Mouse (Mus musculus) left cerebral cortex, adult 9 months (tissue): ENCODE measurements around the gene Ciao2a.
A peak's percentile ranks its signal among the peaks of the same experiment; 100 is the strongest.

Source experiments
- DNase-seq, 2 experiments: peaks; one replicate each; pipeline ENCODE4 v3.0.0; 2022; ENCODE audit warnings: low spot score in 2 of 2

Ciao2a gene

DNA sequence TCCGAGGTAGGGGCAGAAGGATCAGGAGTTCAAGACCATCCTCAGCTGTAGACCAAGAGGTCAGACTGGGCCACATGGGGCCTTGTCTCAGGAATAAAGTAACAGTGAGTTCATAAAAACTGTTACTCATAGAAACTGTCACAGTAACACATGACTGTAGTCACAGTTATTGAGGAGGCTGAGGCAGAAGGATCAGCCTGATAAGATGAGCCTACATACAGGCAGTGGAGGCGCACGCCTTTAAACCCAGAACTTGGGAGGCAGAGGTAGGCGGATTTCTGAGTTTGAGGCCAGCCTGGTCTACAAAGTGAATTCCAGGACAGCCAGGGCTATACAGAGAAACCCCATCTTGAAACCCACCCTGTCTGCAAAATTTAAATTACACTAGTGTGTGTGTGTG, 6.3 kb upstream of the Ciao2a start:
- DNase-seq, result no peak

DNA sequence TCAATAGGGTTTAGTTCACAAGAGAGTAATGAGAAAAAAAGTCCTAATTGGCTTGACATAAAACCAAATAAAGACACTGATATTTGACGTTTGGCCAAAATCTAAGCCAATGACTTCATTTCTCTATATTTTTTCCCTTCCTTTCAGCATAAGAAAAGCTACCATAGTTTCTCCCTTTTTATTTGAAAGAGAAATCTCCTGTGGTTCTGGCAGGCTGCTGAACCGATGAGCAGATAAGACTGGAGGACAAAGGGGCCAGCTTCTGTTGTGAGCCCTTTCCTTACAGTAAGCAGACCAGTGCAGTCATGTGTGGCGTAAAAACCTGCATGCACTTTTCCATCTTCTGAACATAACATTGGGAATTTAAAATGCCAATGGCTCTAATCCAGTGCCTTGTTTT, 5.5 kb upstream of the Ciao2a start:
- DNase-seq, result no peak

GRCm38 (mm10) chr9:66121421-66121820, 5.0 kb upstream of the Ciao2a start:
- no peak for DNase-seq

GRCm38 (mm10) chr9:66123648-66124047, 2.8 kb upstream of the Ciao2a start:
- no peak for DNase-seq

DNA sequence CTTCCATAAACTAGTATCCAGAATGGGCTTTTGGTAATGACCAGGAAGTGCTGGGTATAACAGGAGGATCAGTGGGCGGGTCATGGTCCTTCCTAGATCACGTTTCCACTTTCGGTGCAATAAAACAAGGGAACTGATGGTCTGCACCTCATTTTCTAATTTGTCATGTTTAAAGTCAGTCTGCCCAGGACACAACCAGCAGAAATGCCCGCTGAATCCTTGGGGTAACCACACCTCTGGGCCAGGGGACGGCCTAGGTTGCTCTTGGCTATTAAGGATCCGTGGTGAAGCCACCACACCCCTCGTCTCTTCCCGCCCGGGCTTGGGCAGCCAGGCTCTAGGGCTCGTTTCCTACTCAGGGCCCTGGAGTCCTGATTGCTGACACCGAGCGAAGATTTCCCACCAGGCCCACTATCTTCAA, 2.3 kb upstream of the Ciao2a start:
- no peak for DNase-seq

DNA sequence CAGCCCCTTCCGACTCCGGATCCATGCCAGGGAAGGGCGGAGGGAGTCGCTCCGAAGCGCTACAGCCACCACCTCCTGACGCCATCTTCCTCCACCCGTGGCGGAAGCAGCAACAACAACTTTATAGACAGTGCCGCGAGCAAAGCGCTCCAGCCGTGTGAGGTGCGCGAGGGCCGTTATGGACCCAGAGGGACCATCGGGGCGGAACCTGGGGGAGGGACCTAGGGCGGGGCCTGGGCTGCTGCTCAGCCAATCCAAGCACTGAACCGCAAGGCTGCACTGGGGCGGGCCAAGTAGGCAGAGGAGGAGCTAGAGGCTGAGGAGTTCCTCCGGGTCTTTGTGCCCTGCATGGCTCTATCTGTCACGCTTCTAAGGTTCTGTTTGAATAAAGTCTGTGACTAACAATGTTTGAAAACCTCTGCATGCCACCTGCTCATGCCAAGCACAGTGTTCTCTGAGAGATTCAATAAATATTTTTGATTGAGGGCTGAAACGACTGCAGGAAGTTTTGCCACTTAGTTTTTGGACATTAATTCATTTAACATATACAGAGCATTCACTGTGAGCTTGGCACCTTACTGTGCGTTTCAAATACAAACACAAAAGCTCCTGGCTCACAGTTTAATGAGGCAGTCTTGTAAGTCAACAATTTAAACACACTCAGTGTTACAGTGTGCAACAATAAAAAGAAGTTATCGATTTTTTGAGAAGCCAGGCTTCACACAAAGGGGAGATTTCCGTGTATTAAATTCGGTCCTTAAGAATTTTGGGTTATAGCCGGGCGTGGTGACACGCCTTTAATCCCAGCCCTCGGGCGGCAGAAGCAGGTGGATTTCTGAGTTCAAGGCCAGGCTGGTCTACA, 1.5 kb upstream of the Ciao2a start:
- peak; percentile 90 to 96 for DNase-seq

- DNase-seq, result no peak
Observed at GRCm38 (mm10) chr9:66125543-66126455, 612 bp upstream of the Ciao2a start.

DNA sequence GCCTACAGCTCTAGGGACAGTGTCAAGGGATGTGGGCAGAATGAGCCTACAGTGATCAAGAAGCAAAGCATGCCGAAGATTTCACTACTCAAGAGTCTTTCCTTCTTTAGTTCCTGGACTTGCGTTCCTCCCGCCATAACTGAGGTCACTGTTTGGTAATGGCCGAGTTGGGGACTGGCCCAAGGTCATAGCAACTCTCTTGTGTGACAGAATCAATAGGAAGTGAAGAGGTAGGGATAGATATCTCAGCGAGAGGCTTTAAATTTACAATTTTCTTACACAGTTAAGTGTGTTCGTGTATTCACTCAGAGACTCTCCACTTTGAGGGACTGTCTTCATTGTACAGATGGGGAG, 759 bp downstream of the Ciao2a start:
- no peak for DNase-seq

GRCm38 (mm10) chr9:66127884-66128283, 1.5 kb downstream of the Ciao2a start:
- no peak for DNase-seq

- DNase-seq, result no peak
Observed at GRCm38 (mm10) chr9:66131466-66131865, 5.1 kb downstream of the Ciao2a start.

DNA sequence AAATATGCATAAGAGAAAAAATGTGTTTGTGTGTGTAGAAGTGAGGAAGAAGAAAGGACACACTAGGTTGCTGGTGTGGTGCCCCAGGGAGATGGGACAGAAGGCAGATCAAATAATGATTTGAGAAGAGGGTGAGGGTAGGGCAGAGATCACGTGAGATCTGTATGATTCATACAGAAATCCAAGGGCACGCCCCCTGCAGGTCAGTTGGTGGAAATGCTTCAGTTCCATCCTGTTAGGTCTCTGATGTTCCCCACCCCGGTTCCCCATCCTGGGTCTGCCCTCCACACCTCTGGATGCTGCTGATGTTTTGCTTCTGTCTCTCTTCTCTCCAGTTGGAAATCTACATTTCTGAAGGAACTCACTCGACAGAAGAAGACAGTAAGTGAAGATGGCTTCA, 9.6 kb downstream of the Ciao2a start:
- DNase-seq, result no peak

GRCm38 (mm10) chr9:66138193-66138592, 11.8 kb downstream of the Ciao2a start:
- no peak for DNase-seq

DNA sequence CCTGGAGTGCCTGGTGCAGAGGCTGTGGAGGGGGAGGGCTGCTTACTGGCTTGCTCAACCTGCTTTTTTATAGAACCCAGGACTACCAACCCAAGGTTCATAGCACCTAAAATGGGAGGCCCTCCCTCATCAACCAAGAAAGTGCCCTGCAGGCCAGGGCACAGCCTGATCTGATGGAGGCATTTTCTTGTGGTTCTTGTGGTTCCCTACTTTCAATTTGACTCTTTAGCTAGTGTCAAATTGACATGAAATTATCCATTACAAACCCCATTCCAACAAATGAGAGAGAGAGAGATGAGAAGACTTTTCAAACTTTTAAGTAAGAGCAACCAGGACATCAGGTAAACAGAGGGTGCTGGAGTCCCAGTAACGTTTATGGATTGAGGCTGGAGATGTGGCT, 15.9 kb downstream of the Ciao2a start:
- no peak for DNase-seq

GRCm38 (mm10) chr9:66144248-66144647, 17.8 kb downstream of the Ciao2a start:
- peak in 1 of 2 experiments; percentile 84 for DNase-seq

DNA sequence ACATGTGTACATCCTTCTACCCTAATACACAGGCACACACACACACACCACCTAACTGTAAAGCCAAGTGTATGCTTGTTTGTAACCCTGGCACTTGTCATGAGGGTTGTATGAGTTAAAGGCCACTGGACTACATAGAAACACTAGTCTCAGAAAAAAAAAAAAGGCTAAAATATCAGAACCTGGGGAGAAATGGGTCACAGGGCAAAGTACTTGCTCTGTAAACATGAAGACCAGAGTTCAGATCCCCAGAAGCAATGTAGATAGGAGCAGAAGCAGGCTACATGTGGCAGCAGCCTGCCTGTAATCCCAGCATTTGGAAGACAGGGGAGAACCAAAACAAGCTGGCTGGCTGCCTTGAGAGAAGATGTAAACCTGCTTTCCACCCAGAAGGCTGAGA, 19.7 kb downstream of the Ciao2a start:
- no peak for DNase-seq

GRCm38 (mm10) chr9:66152011-66152410, 25.6 kb downstream of the Ciao2a start:
- DNase-seq, result no peak

DNA sequence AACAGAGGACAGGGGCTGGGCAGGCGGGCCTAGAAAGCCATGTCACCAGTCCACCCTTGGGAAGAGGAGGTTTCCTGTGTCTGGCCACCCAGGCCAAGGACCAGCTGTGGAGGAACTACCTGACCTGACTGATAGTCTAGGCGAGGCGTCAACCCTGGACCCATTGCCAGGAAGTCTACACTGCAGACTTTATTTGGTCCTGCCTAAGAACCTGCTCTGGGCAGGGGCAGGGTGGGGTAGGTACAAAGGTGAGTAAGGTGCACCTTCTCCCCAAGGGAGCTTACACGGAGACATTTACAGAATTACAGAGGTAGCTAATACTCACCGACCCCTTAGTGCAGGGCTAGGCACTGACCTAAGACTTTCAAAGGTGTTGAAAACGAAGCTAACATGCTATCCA, 27.2 kb downstream of the Ciao2a start:
- no peak for DNase-seq

DNA sequence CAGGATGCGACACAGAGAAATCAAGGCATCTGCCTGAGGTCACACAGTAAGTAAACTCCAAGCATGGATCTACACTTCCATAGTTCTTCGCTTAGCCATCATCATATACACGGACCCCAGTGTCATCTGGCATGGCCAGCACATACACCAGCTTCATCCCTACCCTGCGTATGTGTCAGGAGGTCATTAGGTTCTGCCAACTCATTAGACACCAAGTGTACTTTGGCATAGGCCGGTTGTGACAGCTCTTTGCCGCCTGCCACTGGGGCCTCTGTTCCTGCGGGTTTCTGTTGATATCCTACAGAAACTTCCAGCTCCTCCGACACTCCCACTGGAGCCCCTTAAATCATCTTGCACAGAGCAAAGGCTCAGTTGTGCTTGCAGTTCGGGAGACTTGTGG, 27.6 kb downstream of the Ciao2a start:
- no peak for DNase-seq

- DNase-seq, result no peak
Observed at GRCm38 (mm10) chr9:66155534-66155933, 29.1 kb downstream of the Ciao2a start.

- peak in 1 of 2 experiments; percentile 42 for DNase-seq
Observed at GRCm38 (mm10) chr9:66157958-66158830, 31.8 kb downstream of the Ciao2a start, which contains the start of gene Dapk2. TSS of gene Dapk2 (plus strand) at chr9:66158223.

DNA sequence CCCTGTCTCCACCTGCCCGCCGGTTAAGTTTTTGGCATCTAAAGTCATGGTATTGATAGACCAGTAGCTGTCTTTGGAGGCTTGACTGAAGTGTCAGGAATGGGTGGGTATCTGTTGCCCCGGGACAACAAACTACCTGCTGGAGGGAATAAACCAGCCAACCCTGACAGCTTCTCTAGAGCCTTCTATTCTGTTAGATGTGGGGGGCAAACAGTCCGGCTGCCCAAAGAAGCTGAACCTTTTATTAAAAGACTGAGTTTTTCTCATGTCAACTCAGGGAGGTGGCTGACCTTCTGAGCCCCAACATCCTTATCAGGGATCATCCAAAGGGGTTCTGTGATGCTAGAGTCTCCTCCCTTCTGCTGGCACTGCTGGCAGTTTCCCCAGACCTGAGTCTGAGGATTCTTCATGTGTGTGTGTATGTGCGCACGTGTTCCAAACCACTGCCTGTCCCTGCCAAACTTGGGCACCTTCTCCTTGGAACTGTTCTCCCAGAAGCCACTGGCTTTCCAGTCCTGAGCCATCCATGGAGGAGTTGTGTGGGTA, 32.5 kb downstream of the Ciao2a start:
- no peak for DNase-seq
